Mouse (Mus musculus) erythroblast, embryonic 14.5 days (primary cell): ENCODE data around the gene Derl3.

Experiments
- GATA1 ChIP-seq: IDR thresholded peaks from 2 replicates; pipeline ENCODE4 v1.6.1; 2012; ENCODE audit warnings: low read length, inconsistent platforms, mixed read lengths
- TAL1 ChIP-seq: IDR thresholded peaks from 3 replicates; pipeline ENCODE4 v1.6.1; 2012; ENCODE audit warnings: low read length, inconsistent platforms, mixed read lengths

DNA sequence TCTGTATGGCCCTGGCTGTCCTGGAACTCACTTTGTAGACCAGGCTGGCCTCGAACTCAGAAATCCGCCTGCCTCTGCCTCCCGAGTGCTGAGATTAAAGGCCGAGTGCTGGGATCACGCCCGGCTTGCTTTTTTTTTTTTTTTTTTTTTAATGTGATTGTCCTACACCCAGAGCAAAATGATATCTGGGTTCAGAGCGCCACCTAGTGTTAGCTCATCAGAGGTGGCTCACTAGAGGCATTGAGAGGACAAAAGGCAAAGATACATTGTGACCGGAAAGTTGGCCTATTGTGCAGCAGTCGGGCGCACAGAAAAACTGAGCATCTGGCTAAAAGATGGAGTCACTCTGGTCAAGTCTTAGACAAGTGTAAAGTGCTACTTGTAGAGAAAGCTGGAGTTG lies 39.8 kb upstream of the Derl3 start:
- TF ChIP-seq GATA1 (no peak), TAL1 (no peak)
